Mouse (Mus musculus) liver, adult 2 months (tissue): ENCODE data around the gene Fam162b. TPM values are rescaled to one million over a fixed set of nuclear protein-coding genes. Genes with fewer than 3 reads are reported as not detected.

Experiments
- DNase-seq: peaks from one replicate; pipeline ENCODE4 v3.0.0-alpha.2; 2011; ENCODE audit warnings: low read depth, low spot score; ENCODE audit errors: extremely low read depth
- H3K27ac ChIP-seq: fragments of 200-500 bp; replicated peaks from 2 replicates; pipeline ENCODE4 v1.5.1; 2012; ENCODE audit warnings: low read depth, mild to moderate bottlenecking, control low read depth, inconsistent platforms, low read length; ENCODE audit not compliant: insufficient read depth
- H3K27me3 ChIP-seq: fragments of 200-500 bp; 2 replicates; pipeline ENCODE4 v1.6.1; 2012; ENCODE audit warnings: mild to moderate bottlenecking, moderate library complexity, low read length, inconsistent platforms; ENCODE audit not compliant: control insufficient read depth, insufficient read depth
- H3K36me3 ChIP-seq: fragments of 200-500 bp; 2 replicates; pipeline ENCODE4 v1.6.1; 2012; ENCODE audit warnings: low read length, inconsistent platforms; ENCODE audit not compliant: control insufficient read depth, insufficient read depth
- H3K4me1 ChIP-seq: fragments of 200-500 bp; 2 replicates; pipeline ENCODE4 v1.6.1; 2011; ENCODE audit warnings: low read length; ENCODE audit not compliant: control insufficient read depth, insufficient read depth
- H3K4me3 ChIP-seq: fragments of 200-500 bp; 2 replicates; pipeline ENCODE4 v1.5.1; 2011; ENCODE audit warnings: low read depth, mild to moderate bottlenecking, control low read depth, low read length, moderate library complexity; ENCODE audit not compliant: insufficient read depth
- H3K79me2 ChIP-seq: fragments of 200-500 bp; 2 replicates; pipeline ENCODE4 v1.6.1; 2012; ENCODE audit warnings: inconsistent platforms, mild to moderate bottlenecking, low read length, moderate library complexity; ENCODE audit not compliant: control insufficient read depth, insufficient read depth
- H3K9ac ChIP-seq: fragments of 200-500 bp; 2 replicates; pipeline ENCODE4 v1.6.1; 2012; ENCODE audit warnings: low read depth, mild to moderate bottlenecking, control low read depth, inconsistent platforms, low read length
- CTCF ChIP-seq: fragments of 200-500 bp; IDR thresholded peaks from 2 replicates; pipeline ENCODE4 v1.5.1; 2011; ENCODE audit warnings: low read depth, low read length, control low read depth
- POLR2A ChIP-seq: fragments of 200-500 bp; IDR thresholded peaks from 2 replicates; pipeline ENCODE4 v1.6.1; 2011; ENCODE audit warnings: low read length, control low read depth; ENCODE audit not compliant: insufficient read depth; ENCODE audit errors: extremely low read depth
- WGBS: fragments of 180-500 bp; shearing (Covaris S2); methylation state at CpG from one replicate; pipeline ENCODE4 v1.1.7; 2018; 5-methylcytosine and 5-hydroxymethylcytosine counted together
- polyA plus RNA-seq: library from polyadenylated mRNA; depleted of rRNA; stranded (reverse); fragments of >200 nt; gene quantifications from 2 replicates; pipeline ENCODE4 v1.2.3, GENCODE M21; 2012; rRNA removed
- total RNA-seq: library from RNA; depleted of rRNA; stranded (reverse); fragments of >200 nt; gene quantifications from 2 replicates; pipeline ENCODE4 v1.2.3, GENCODE M21; 2014; rRNA removed

The Fam162b gene
- not detected in 2 replicates for total RNA-seq
- not detected in 2 replicates for polyA plus RNA-seq

GRCm38 (mm10) chr10:51590139-51590574 is at the start of gene Fam162b:
Gene Fam162b (minus strand): TSS chr10:51590517.
- Histone ChIP-seq H3K4me1 (no peaks in the 10 kb centered on the region), H3K9ac (no peak within 1 kb of the TSS), H3K27me3 (peaks cover 3% of the 10 kb centered on the region; the same call in 1 of the 2 replicates), H3K36me3 (no peaks in the 10 kb centered on the region), H3K79me2 (no peaks in the 10 kb centered on the region), H3K4me3 (no peak within 1 kb of the TSS), H3K27ac (no peak within 1 kb of the TSS)
- 10% methylated on average over 19 of the region's 19 CpGs for WGBS
- no peak for DNase-seq
- TF ChIP-seq POLR2A (no peak), CTCF (no peak)

- H3K9ac ChIP-seq, result no peak within 1 kb of the TSS
- H3K4me3 ChIP-seq, result no peak within 1 kb of the TSS
- H3K27me3 ChIP-seq, result no peaks in the 10 kb centered on the region
- H3K27ac ChIP-seq, result no peak within 1 kb of the TSS
- H3K4me1 ChIP-seq, result peaks cover 2% of the 10 kb centered on the region; the same call in 1 of the 2 replicates
- H3K36me3 ChIP-seq, result no peaks in the 10 kb centered on the region
- peak; percentile 20 for DNase-seq
- H3K79me2 ChIP-seq, result no peaks in the 10 kb centered on the region
- WGBS, result 17% methylated on average over 8 of the region's 8 CpGs
- TF ChIP-seq CTCF (no peak), POLR2A (no peak)
These were observed 41.3 kb upstream of the Fam162b start, which contains the start of gene Gprc6a for GRCm38 (mm10) chr10:51631411-51632136. Gene Gprc6a (minus strand): TSS chr10:51631461.

GRCm38 (mm10) chr10:51621193-51621592 is 30.9 kb upstream of the Fam162b start:
- Histone ChIP-seq H3K36me3 (no peaks in the 10 kb centered on the region), H3K27me3 (no peaks in the 10 kb centered on the region), H3K27ac (no peak overlapping the region), H3K4me1 (no peaks in the 10 kb centered on the region), H3K9ac (no peak overlapping the region), H3K79me2 (no peaks in the 10 kb centered on the region), H3K4me3 (no peak overlapping the region)
- no peak for TF ChIP-seq POLR2A
- WGBS, result 80% methylated on average over 3 of the region's 3 CpGs
- no peak for DNase-seq

DNA sequence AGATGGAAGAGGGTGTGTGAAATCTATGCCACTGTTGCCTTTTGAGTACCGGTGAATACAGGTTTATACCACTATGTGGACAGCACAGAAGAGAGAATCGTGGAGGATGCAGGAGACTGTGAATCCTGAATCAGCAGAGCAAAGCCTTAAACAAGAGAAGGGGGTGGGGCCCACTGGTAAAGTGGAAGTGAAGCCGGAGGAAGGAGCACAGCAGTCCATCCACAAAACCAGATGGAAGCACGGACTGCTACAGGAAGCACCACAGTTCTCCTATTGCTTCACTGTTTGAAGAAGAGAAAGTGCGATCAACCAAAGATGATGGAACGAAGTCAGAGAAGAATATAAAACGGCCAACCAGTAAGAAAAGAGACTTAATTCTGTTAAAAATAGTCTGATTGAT is 29.8 kb upstream of the Fam162b start:
- no peak for TF ChIP-seq POLR2A
- TF ChIP-seq CTCF, result no peak
- Histone ChIP-seq H3K4me3 (no peak overlapping the region), H3K9ac (no peak overlapping the region), H3K79me2 (no peaks in the 10 kb centered on the region), H3K36me3 (no peaks in the 10 kb centered on the region), H3K27me3 (no peaks in the 10 kb centered on the region), H3K27ac (no peak overlapping the region), H3K4me1 (no peaks in the 10 kb centered on the region)
- WGBS, result 66% methylated on average over 7 of the region's 7 CpGs
- DNase-seq, result no peak

DNA sequence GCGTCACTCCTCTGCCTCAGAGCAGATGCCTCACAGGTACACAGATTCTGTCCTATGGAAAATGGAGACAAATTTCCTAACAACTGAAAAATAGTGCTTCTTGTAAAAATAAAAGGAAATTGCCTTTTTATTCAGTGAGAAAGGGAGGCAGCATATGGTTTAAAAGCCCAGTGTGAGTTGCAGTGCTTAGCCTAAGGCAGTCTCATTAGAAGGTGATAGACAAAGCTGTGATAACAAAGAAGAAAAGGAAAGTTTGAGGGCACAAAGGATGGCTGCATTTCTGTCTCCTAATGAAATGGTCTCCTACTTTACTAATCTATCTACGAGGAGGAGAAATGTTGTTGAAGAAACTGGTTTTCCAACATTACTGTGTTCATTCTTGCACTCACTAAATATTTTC is 28.2 kb upstream of the Fam162b start:
- Histone ChIP-seq H3K27me3 (no peaks in the 10 kb centered on the region), H3K79me2 (no peaks in the 10 kb centered on the region), H3K9ac (no peak overlapping the region), H3K4me3 (no peak overlapping the region), H3K36me3 (no peaks in the 10 kb centered on the region), H3K27ac (no peak overlapping the region), H3K4me1 (no peaks in the 10 kb centered on the region)
- no peak for DNase-seq
- 72% methylated on average over 2 of the region's 2 CpGs for WGBS
- TF ChIP-seq POLR2A (no peak), CTCF (no peak)

- TF ChIP-seq POLR2A (no peak), CTCF (no peak)
- DNase-seq, result no peak
- Histone ChIP-seq H3K9ac (no peak overlapping the region), H3K27me3 (no peaks in the 10 kb centered on the region), H3K27ac (no peak overlapping the region), H3K79me2 (no peaks in the 10 kb centered on the region), H3K4me1 (no peaks in the 10 kb centered on the region), H3K4me3 (no peak overlapping the region), H3K36me3 (no peaks in the 10 kb centered on the region)
- WGBS, result 76% methylated on average over 11 of the region's 11 CpGs
These were observed 24.7 kb upstream of the Fam162b start for GRCm38 (mm10) chr10:51614826-51615590.
